Mouse (Mus musculus): ENCODE results near the gene 4933428G20Rik.
A peak's percentile ranks its signal among the peaks of the same experiment; 100 is the strongest.

4933428G20Rik gene

GRCm38 (mm10) chr11:97499865-97500719, at the start of gene 4933428G20Rik:
Gene 4933428G20Rik, minus strand, starts transcription at chr11:97500340.
- no peak for DNase-seq (ENCODE audit: extremely low read depth, low read depth)

- no peak for DNase-seq (ENCODE audit: extremely low read depth, low read depth)
Measured at GRCm38 (mm10) chr11:97548757-97549156, 48.6 kb upstream of the 4933428G20Rik start.

- no peak for DNase-seq (ENCODE audit: extremely low read depth, low read depth)
Measured at GRCm38 (mm10) chr11:97547957-97548706, 48.0 kb upstream of the 4933428G20Rik start.

- DNase-seq (ENCODE audit: extremely low read depth, low read depth) = no peak
Measured at GRCm38 (mm10) chr11:97546804-97547411, 46.8 kb upstream of the 4933428G20Rik start.

GRCm38 (mm10) chr11:97545808-97546560, 45.8 kb upstream of the 4933428G20Rik start:
- DNase-seq (ENCODE audit: extremely low read depth, low read depth) = no peak

GRCm38 (mm10) chr11:97543883-97544282, 43.7 kb upstream of the 4933428G20Rik start:
- DNase-seq (ENCODE audit: extremely low read depth, low read depth) = no peak

GRCm38 (mm10) chr11:97543181-97543733, 43.1 kb upstream of the 4933428G20Rik start:
- DNase-seq (ENCODE audit: extremely low read depth, low read depth) = no peak

GRCm38 (mm10) chr11:97542171-97543150, 42.3 kb upstream of the 4933428G20Rik start:
- DNase-seq (ENCODE audit: extremely low read depth, low read depth) = no peak

- DNase-seq (ENCODE audit: extremely low read depth, low read depth) = no peak
Measured at GRCm38 (mm10) chr11:97540604-97541003, 40.5 kb upstream of the 4933428G20Rik start.

- peak; percentile 49 for DNase-seq (ENCODE audit: extremely low read depth, low read depth)
Measured at GRCm38 (mm10) chr11:97540136-97540535, 40.0 kb upstream of the 4933428G20Rik start.

- no peak for DNase-seq (ENCODE audit: extremely low read depth, low read depth)
Measured at GRCm38 (mm10) chr11:97539622-97540021, 39.5 kb upstream of the 4933428G20Rik start.

- DNase-seq (ENCODE audit: extremely low read depth, low read depth) = no peak
Measured at GRCm38 (mm10) chr11:97537580-97538089, 37.5 kb upstream of the 4933428G20Rik start.

GRCm38 (mm10) chr11:97536835-97537579, 36.9 kb upstream of the 4933428G20Rik start:
- no peak for DNase-seq (ENCODE audit: extremely low read depth, low read depth)

GRCm38 (mm10) chr11:97536083-97536747, 36.1 kb upstream of the 4933428G20Rik start:
- DNase-seq (ENCODE audit: extremely low read depth, low read depth) = no peak

GRCm38 (mm10) chr11:97535660-97536059, 35.5 kb upstream of the 4933428G20Rik start:
- DNase-seq (ENCODE audit: extremely low read depth, low read depth) = no peak

- no peak for DNase-seq (ENCODE audit: extremely low read depth, low read depth)
Measured at GRCm38 (mm10) chr11:97535308-97535630, 35.1 kb upstream of the 4933428G20Rik start.

- no peak for DNase-seq (ENCODE audit: extremely low read depth, low read depth)
Measured at GRCm38 (mm10) chr11:97534442-97535307, 34.5 kb upstream of the 4933428G20Rik start.
